Mouse (Mus musculus) layer of hippocampus, postnatal 14 days (tissue): Measurements from ENCODE around the gene Slc7a7. TPM values are rescaled to one million over a fixed set of nuclear protein-coding genes. Genes with fewer than 3 reads are reported as not detected.

ENCODE experiments used
- DNase-seq, 2 experiments: peaks; one replicate each; pipeline ENCODE4 v3.0.0; 2021 to 2022; ENCODE audit warnings: low spot score in 2 of 2, mixed read lengths in 1 of 2
- long read RNA-seq, 2 experiments: library from polyadenylated mRNA; stranded (forward); transcript quantifications; one replicate each; pipeline ENCODE4 v2.0.0; 2021
- total RNA-seq, 2 experiments: library from RNA; stranded (reverse); gene quantifications; 2 replicates each; pipeline ENCODE4 v1.2.3; 2021

Gene Slc7a7
- 1 to 10 TPM; 2.4 to 2.5 TPM for total RNA-seq
- long read RNA-seq, experiment 1, partial matches to known transcripts, result 0 of 1 reads
- long read RNA-seq, experiment 1, other reads (novel, unspliced or antisense), result 1 of 1 reads
- long read RNA-seq, experiment 2, partial matches to known transcripts, result 1 of 6 reads
- long read RNA-seq, experiment 2, other reads (novel, unspliced or antisense), result 2 of 6 reads

- no peak for DNase-seq
Measured at GRCm38 (mm10) chr14:54417623-54418081, at the start of gene Slc7a7. Gene Slc7a7 (minus strand): TSS chr14:54417780.

GRCm38 (mm10) chr14:54464293-54465005, 46.9 kb upstream of the Slc7a7 start:
- DNase-seq, result no peak

- peak; percentile 81 to 86 for DNase-seq
Measured at GRCm38 (mm10) chr14:54463959-54464292, 46.3 kb upstream of the Slc7a7 start, which contains the start of gene Lrp10. Gene Lrp10 (plus strand): TSS chr14:54464137.

DNA sequence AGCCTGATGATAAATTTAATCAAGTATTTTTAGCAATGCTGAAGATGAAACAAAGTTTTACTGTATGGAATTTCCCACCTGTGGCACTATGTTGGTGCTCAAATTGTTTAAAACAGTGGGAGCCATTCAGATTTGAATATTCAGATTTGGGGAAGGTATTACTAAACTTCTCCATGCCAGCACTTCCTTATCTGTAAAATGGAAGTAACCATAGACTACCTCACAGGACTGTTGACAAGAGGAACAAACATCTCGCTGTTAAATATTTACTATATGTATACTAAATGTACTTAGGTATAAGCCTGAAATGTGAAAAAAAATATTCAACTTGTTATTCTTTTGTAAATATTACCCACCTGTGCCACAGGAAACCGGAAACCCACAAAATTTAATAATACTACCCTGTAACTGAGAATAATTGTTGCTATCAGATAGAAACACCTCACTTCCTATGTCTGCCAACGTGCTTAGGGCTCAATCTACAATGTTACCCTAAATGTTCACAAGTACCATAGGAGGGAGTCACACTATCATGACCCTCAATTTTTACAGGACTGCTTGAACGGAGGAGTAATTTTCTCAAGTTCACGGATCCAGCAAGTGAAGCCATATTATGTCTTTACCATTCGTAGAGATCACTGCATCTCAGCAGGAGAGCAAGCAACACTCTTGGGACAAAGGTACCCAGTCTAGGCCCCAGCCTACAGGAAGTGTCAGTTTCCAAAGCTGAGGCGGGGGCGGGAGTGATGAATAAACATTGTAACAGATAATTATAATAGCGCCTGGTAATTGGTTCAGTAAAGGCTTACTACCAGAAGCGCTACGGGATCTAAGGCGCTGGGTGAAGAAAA, 45.8 kb upstream of the Slc7a7 start:
- no peak for DNase-seq

DNA sequence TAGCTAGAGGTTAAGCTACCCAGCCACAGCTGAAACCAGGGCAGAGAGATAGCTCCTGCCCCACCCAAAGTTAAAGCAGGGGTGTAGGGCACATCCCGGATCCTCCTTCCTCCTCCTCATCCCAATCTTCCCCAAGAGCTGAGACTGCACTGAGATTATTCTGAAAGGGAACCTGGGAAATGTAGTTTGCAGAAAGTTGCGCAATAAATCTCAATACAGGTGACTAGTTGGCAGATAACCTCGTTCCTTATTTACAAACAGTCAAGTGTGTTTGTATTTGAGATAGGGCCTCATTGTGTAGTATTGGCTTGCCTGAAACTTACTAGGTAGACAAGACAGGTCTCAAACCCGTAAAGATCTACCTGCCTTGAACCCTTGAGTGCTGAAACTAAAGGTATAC, 44.6 kb upstream of the Slc7a7 start:
- no peak for DNase-seq

GRCm38 (mm10) chr14:54457907-54458569, 40.5 kb upstream of the Slc7a7 start:
- no peak for DNase-seq

DNA sequence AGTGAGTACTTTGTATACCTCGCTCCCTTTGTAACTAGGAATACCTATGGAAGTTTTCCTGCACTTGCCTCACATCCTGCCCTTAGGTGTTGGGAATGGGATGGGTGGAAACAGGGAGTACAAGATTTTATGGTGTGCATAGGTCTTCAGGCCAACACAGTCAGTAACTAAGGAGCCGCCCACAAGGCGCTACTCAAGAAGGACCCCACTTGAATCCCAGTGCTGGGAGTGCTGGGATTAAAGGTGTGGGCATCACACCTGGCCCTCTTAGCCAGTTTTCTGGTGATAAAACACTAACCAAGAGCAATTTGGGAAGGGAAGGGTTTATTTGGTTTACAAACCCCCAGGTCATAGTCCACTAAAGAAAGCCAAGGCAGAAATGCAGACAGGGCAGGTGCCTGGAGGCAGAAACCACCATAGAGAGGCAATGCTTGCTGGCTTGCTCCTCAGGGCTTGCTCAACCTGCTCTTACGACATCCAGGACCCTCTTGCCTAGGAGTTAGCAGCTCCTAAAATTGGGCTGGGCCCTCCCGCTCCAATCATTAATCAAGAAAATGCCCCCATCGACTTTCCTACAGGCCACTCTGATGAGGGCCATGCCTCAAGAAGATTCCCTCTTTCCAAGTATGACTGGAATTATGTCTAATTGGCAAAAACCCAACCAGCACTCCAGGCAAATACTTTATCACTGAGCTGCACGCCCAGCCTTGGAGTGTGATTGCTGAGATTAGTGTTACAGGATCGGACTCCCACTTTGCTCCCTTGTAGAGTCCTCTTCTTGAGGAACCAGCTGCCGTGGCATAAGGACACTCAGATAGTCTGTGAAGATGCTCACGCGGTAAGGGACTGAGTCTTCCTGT, 37.3 kb upstream of the Slc7a7 start:
- no peak for DNase-seq

DNA sequence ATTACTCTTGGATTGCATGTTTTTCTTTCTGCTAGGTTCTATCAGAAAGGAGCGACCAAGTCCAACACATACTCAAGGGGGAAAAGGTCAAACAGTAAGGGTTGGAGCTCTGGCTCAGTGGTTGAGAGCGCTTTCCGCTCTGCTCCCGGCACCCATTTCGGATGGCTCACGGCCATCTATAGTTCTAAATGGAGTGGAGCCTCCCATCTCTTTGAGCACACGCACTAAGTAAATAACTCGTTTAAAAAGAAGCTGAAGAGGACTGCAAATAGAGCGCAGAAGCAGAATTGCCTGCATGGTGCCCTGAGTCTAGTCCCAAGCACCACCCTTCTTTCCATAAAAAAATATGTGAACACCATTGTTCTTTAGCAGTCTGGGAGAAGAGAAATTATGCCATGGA, 36.0 kb upstream of the Slc7a7 start:
- DNase-seq, result no peak

DNA sequence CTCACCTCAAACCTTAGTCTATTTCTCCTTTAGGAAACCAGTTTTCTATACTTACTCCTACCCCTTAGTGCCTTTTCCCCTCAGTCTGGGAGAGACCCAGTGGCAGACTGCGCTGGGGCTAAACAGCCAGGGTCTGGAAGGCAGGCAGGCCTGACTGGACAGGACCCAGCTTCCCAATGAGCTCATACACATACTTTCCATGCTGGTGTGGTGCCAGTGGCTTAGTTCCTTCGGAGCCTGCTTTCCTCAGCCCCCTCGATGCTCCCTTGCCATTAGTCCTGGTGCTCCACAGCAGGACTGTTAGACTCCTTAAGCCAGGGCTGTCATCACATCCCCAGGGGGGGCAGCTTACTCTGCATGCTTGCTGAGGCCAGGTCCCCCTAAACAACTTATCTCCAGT, 27.9 kb upstream of the Slc7a7 start:
- DNase-seq, result no peak

DNA sequence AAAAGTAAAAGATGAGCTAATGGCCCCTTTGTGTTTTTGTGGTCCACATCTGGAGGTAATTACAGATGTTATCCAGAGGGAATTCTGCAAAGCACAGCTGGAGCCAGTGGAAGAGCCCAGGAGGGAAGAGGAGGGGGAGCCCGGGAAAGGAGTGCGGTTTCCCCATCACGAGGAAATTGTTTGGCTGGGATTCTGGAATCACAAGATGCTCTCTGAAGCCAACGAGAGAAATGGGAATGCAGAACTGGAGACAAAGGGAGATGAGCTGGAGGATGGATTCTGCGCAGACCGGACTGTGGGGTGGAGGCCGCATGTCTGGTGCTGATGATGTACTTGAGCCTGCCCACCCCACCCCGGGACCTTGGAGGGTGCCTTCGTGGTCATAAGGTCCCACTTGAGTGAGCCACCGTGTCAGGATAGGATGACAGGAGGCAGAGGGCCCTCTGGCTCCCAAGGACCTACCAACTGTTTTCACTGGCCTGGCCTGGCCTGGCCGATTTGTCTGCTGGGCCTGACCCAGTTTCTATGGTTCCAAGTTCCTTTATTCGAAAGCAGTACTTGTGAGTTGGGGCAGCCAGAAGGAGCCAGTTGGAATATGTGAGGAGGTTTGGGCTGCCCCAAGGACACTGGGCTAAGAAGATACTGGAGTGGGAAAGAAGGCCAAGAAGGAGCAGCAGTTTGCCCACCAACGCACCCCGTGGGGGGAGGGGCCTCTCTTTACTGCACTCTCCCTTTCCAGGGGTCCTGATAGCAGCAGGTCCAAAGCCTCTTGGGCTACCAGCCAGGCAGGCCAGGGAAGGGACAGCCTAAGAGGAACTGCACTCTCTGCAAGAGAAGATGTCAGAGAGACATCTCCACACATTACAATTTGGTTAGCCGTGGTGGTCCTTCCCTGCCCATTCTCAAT, 26.4 kb upstream of the Slc7a7 start:
- DNase-seq, result peak in 1 of 2 experiments; percentile 39

- DNase-seq, result no peak
Measured at GRCm38 (mm10) chr14:54443196-54443595, 25.6 kb upstream of the Slc7a7 start.

DNA sequence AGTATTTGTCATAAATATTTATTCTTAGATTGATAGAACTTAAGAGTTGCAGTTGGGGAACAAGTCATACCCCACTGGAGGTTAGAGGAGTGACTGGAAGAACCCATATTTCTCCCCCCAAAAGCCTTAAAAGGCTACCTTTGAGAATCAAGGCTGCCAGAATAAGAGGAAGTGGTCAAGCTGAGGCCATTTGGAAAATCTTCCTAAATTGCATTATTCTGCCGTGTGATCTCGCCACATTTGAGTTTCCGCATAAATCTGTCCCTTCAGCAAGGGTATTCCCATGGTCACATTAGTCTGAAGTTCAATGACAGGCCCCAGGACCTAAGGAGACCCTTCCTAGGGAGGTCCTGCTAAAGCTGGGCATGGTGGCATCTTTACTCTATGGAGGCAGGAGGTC, 25.0 kb upstream of the Slc7a7 start:
- no peak for DNase-seq

DNA sequence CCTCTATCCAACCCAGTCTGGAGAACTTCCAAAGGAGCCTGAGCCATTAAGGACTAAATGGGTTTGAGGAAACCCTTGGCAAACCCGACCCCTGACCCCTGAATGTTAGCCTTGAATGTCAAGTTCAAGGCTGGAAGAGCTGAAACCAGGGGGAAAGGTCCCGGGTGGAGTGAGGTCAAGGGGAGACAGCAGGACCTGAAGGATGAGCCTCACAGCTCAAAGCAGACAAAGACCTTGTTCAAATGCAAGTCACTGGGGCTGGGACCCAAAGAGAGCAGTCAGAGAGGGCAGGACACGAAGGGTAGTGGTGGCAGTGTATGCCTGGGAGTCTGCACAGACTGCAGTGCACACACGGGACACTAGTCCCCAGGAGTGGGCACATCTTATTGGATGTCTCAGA, 23.8 kb upstream of the Slc7a7 start:
- DNase-seq, result no peak

DNA sequence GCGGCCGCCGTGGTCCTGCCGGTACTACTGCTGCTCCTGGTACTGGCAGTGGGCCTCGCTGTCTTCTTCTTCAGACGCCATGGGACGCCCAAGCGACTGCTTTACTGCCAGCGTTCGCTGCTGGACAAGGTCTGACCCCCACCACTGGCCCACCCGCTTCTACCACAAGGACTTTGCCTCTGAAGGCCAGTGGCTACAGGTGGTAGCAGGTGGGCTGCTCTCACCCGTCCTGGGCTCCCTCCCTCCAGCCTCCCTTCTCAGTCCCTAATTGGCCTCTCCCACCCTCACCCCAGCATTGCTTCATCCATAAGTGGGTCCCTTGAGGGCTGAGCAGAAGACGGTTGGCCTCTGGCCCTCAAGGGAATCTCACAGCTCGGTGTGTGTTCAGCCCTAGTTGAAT, 23.0 kb upstream of the Slc7a7 start:
- no peak for DNase-seq

- DNase-seq, result no peak
Measured at GRCm38 (mm10) chr14:54439610-54440009, 22.0 kb upstream of the Slc7a7 start.

DNA sequence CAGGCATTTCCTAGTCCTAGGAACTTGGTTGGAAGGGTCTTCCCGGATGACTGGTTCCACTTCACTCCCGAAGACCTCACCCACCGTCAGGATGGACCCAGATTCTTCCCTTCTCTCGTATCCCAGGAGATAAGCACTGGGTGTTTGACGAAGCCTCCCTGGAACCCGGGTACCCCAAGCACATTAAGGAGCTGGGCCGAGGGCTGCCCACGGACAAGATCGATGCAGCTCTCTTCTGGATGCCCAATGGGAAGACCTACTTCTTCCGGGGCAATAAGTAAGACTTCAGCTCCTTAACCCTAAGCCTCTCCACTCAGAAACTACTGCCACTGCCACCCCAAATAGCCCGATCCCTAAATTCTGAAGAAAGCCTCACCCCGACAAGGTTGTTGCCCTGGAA, 21.6 kb upstream of the Slc7a7 start:
- DNase-seq, result no peak

GRCm38 (mm10) chr14:54435194-54435918, 17.8 kb upstream of the Slc7a7 start:
- no peak for DNase-seq

DNA sequence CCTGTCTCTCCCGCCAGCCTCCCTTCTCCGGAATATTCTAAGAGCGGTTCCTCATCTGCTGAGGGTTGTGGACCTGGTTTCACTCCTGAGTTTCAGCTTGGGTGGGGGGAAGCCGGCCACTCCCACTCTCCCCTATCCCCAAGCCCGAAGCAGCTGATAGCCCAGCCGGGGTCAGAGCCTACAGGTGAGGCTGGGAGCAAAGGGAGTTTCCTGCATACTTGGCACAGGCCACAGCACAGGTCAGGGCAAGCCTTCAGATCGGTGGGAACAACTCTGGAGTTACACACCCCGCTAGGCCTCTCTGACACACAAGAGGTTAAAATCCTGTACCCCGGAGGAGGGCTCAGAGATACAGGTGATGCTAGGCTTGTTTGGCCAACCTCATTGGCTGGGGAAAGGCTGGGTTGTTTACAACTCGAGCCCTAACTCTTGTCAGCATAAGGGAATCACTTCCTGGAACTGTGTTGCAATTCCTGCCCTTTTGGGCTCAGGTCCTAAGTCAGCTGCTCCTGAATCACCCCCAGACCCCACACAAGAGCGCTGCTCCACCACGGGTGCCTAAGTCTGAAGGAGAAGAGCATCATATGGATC, 16.5 kb upstream of the Slc7a7 start:
- no peak for DNase-seq
